Mouse (Mus musculus): ENCODE results near the gene Atf4. TPM values are rescaled to one million over a fixed set of nuclear protein-coding genes. Genes with fewer than 3 reads are reported as not detected.

Atf4 gene
- 196 and 453 TPM in 2 replicates for polyA plus RNA-seq (2012; ENCODE audit: low replicate concordance)

GRCm38 (mm10) chr15:80254847-80255645 is at the start of gene Atf4:
TSS of gene Atf4 (plus strand) at chr15:80255184.

GRCm38 (mm10) chr15:80233733-80234509 is 21.1 kb upstream of the Atf4 start, which contains the start of gene Mief1:
TSS of gene Mief1 (plus strand) at chr15:80234018.

GRCm38 (mm10) chr15:80235535-80235934 is 19.4 kb upstream of the Atf4 start, which contains the start of gene AC140267.1:
TSS of gene AC140267.1 (plus strand) at chr15:80235835.

GRCm38 (mm10) chr15:80263610-80264575 is 8.9 kb downstream of the Atf4 start, which contains the start of gene Rps19bp1:
TSS of gene Rps19bp1 (minus strand) at chr15:80264315.

GRCm38 (mm10) chr15:80286851-80287415 is 31.9 kb downstream of the Atf4 start, which contains the start of gene Cacna1i:
TSS of gene Cacna1i (plus strand) at chr15:80287238.

Other genes starting within 250 kb of the Atf4 start
- 4.3 and 4.7 TPM in 2 replicates for gene Pdgfb, start 240.2 kb upstream of the Atf4 start, polyA plus RNA-seq (2012; ENCODE audit: low replicate concordance)
- gene Syngr1, start 163.8 kb upstream of the Atf4 start, polyA plus RNA-seq (2012; ENCODE audit: low replicate concordance), result 30.7 and 39.5 TPM in 2 replicates
- gene Rpl3, start 163.3 kb upstream of the Atf4 start, polyA plus RNA-seq (2012; ENCODE audit: low replicate concordance), result 58.6 and 139 TPM in 2 replicates
- 14.4 and 29.5 TPM in 2 replicates for gene Tab1, start 122.1 kb upstream of the Atf4 start, polyA plus RNA-seq (2012; ENCODE audit: low replicate concordance)
- 0.07 TPM in 1 of 2 replicates, not detected in the other for gene Mgat3, start 81.5 kb upstream of the Atf4 start, polyA plus RNA-seq (2012; ENCODE audit: low replicate concordance)
- 6.9 and 57.9 TPM in 2 replicates for gene Mief1, start 21.2 kb upstream of the Atf4 start, polyA plus RNA-seq (2012; ENCODE audit: low replicate concordance)
- gene AC140267.1, start 19.3 kb upstream of the Atf4 start, polyA plus RNA-seq (2012; ENCODE audit: low replicate concordance), result 3.6 TPM in 1 of 2 replicates, not detected in the other
- gene Rps19bp1, start 9.1 kb downstream of the Atf4 start, polyA plus RNA-seq (2012; ENCODE audit: low replicate concordance), result 35.2 and 71.2 TPM in 2 replicates
- 4.4 and 8.1 TPM in 2 replicates for gene Cacna1i, start 32.1 kb downstream of the Atf4 start, polyA plus RNA-seq (2012; ENCODE audit: low replicate concordance)

Measured in leukemia stem cell, adult 10-12 weeks (primary cell).